ENCODE assay signal across 9 mouse cellular contexts in genomic region chr8:84647461-84647901, GRCm38 (mm10). TPM values are rescaled to one million over a fixed set of nuclear protein-coding genes. Genes with fewer than 3 reads are reported as not detected.
DNase-seq lines count a peak whose midpoint lies in the region; ATAC-seq and TF ChIP-seq lines count a peak whose summit lies in the region.
"Had no signal": no experiment of that assay in that cellular context is flagged by ENCODE, and none has a peak within 500 bp of the region (broad histone marks: within the 10 kb centered on the region; RNA-seq: fewer than 3 reads in every experiment).

No protein-coding gene starts in this region.

- H3K9me3 ChIP-seq in hindbrain, embryonic 15.5 days, result no peaks in the 10 kb centered on the region
- no peaks in the 10 kb centered on the region for H3K9me3 ChIP-seq in lung, postnatal 0 days (ENCODE audit: low read length)

- 2% methylated on average over 14 of the region's 14 CpGs for WGBS in hindbrain, embryonic 15.5 days
- 4% methylated on average over 14 of the region's 14 CpGs for WGBS in lung, postnatal 0 days
- 8% methylated on average over 14 of the region's 14 CpGs for WGBS in cerebellum, adult 2 months

- TF ChIP-seq CTCF in gastrocnemius, adult 2 months (IDR thresholded peaks at IDR 0.05), result no peak
- peak; percentile 38 for TF ChIP-seq CTCF in lung, postnatal 0 days (IDR thresholded peaks at IDR 0.05)
- no peak for TF ChIP-seq CTCF in cerebellum, adult 2 months (IDR thresholded peaks at IDR 0.05; ENCODE audit: borderline replicate concordance, insufficient read depth, low read depth, low read length)

- ATAC-seq in hindbrain, embryonic 15.5 days (ENCODE audit: low FRiP score, low read depth), result peak; percentile 76
- peak; percentile 87 for ATAC-seq in lung, postnatal 0 days
- no peak for ATAC-seq in CD4-positive, CD25-positive, alpha-beta regulatory T cell, adult 4 months

- DNase-seq in gastrocnemius, adult 2 months, result peak; percentile 16
- DNase-seq in gastrocnemius, postnatal 10 days, result no peak
- peak; percentile 87 for DNase-seq in embryo, embryonic 9.5 days (ENCODE audit: extremely low spot score)
- DNase-seq in lung, postnatal 0 days (ENCODE audit: low spot score), result peak; percentile 72
- DNase-seq in cerebellum, adult 2 months, result no peak
- no peak for DNase-seq in frontal cortex, postnatal 36 days (ENCODE audit: low spot score in 2 of 2)

- peak overlapping the region; percentile 30; the same call in 1 of the 2 replicates for H3K9ac ChIP-seq in hindbrain, embryonic 15.5 days
- H3K9ac ChIP-seq in lung, postnatal 0 days (replicated peaks; ENCODE audit: low read depth), result no peak overlapping the region

- intact Hi-C loops in gastrocnemius, adult 2 months (cut with DNase I), result no loop called here

- H3K36me3 ChIP-seq in hindbrain, embryonic 15.5 days, result no peaks in the 10 kb centered on the region
- no peaks in the 10 kb centered on the region for H3K36me3 ChIP-seq in lung, postnatal 0 days (ENCODE audit: insufficient read depth, low read length)

- peaks cover 11% of the 10 kb centered on the region for H3K4me1 ChIP-seq in hindbrain, embryonic 15.5 days (replicated peaks)
- H3K4me1 ChIP-seq in lung, postnatal 0 days (ENCODE audit: insufficient read depth, low read depth, low read length), result no peaks in the 10 kb centered on the region
- H3K4me1 ChIP-seq in cerebellum, adult 2 months (ENCODE audit: control insufficient read depth, insufficient read depth, low read length), result peaks cover 5% of the 10 kb centered on the region

- no peaks in the 10 kb centered on the region for H3K27me3 ChIP-seq in hindbrain, embryonic 15.5 days
- H3K27me3 ChIP-seq in lung, postnatal 0 days (replicated peaks; ENCODE audit: insufficient read depth, low read length), result no peaks in the 10 kb centered on the region
- H3K27me3 ChIP-seq in cerebellum, adult 2 months (ENCODE audit: control insufficient read depth, insufficient read depth, low read length), result no peaks in the 10 kb centered on the region

- H3K4me3 ChIP-seq in gastrocnemius, adult 2 months, result no peak overlapping the region
- peak overlapping the region; percentile 30 for H3K4me3 ChIP-seq in hindbrain, embryonic 15.5 days
- no peak overlapping the region; the same call in 1 of the 2 replicates for H3K4me3 ChIP-seq in lung, postnatal 0 days (ENCODE audit: low read depth, low read length)
- H3K4me3 ChIP-seq in cerebellum, adult 2 months (replicated peaks; ENCODE audit: insufficient read depth, low read depth, low read length), result no peak overlapping the region
- H3K4me3 ChIP-seq: erythroblast, embryonic 14.5 days had no signal

- no peak overlapping the region for H3K27ac ChIP-seq in gastrocnemius, adult 2 months
- H3K27ac ChIP-seq in hindbrain, embryonic 15.5 days (replicated peaks), result 0 out of 2 replicates have a peak overlapping the region, but pooled peaks have one; percentile 3
- H3K27ac ChIP-seq in lung, postnatal 0 days (ENCODE audit: low read length), result no peak overlapping the region
- H3K27ac ChIP-seq in cerebellum, adult 2 months (ENCODE audit: insufficient read depth, low read length), result no peak overlapping the region

- H3K4me2 ChIP-seq in hindbrain, embryonic 15.5 days, result peak overlapping the region; percentile 58
- H3K4me2 ChIP-seq in lung, postnatal 0 days (replicated peaks; ENCODE audit: low read depth, low read length), result peak overlapping the region; percentile 32

- no peak for TF ChIP-seq POLR2A in cerebellum, adult 2 months (IDR thresholded peaks at IDR 0.05; ENCODE audit: borderline replicate concordance, insufficient read depth, low read length)

- no peak; the same call in 1 of the 2 replicates for TF ChIP-seq EP300 in lung, postnatal 0 days (IDR thresholded peaks at IDR 0.05)

RNA-seq across cellular contexts. Expression of gene Ier2, which starts 15.2 kb away (rescaled TPM):
- 1 to 10 TPM; 5.9 to 6.5 TPM for total RNA-seq in gastrocnemius, adult 2 months (2021)
- total RNA-seq in gastrocnemius, postnatal 10 days (2021), result 10 to 100 TPM; 10.9 to 17.6 TPM
- polyA plus RNA-seq in hindbrain, embryonic 15.5 days (2015; fragmentation: Nextera tagmentation; extraction: Ambion mirVana), result 18.8 and 24.5 TPM in 2 replicates
- polyA plus RNA-seq in lung, postnatal 0 days (2015; fragmentation: Nextera tagmentation; extraction: Ambion mirVana), result 113 and 140 TPM in 2 replicates
- polyA plus RNA-seq in CD4-positive, CD25-positive, alpha-beta regulatory T cell, adult 4 months (2017; shearing (Covaris generic)), result 10 to 100 TPM; 39.5 to 42.6 TPM
- 13.9 and 15.1 TPM in 2 replicates for polyA plus RNA-seq in cerebellum, adult 2 months (2012; rRNA removed)

RNA-seq across cellular contexts. Expression of gene Trmt1, which starts 38.6 kb away (rescaled TPM):
- 10 to 100 TPM; 45.6 to 57.5 TPM for total RNA-seq in gastrocnemius, adult 2 months (2021)
- 10 to 100 TPM; 33.7 to 43.9 TPM for total RNA-seq in gastrocnemius, postnatal 10 days (2021)
- polyA plus RNA-seq in hindbrain, embryonic 15.5 days (2015; fragmentation: Nextera tagmentation; extraction: Ambion mirVana), result 62.5 and 65.9 TPM in 2 replicates
- 38.4 and 43.4 TPM in 2 replicates for polyA plus RNA-seq in lung, postnatal 0 days (2015; fragmentation: Nextera tagmentation; extraction: Ambion mirVana)
- 10 to 100 TPM; 45.0 to 60.3 TPM for polyA plus RNA-seq in CD4-positive, CD25-positive, alpha-beta regulatory T cell, adult 4 months (2017; shearing (Covaris generic))
- polyA plus RNA-seq in cerebellum, adult 2 months (2012; rRNA removed), result 144 and 148 TPM in 2 replicates

RNA-seq across cellular contexts. Expression of gene Nacc1, which starts 40.2 kb away (rescaled TPM):
- 10 to 100 TPM; 18.7 to 24.3 TPM for total RNA-seq in gastrocnemius, adult 2 months (2021)
- total RNA-seq in gastrocnemius, postnatal 10 days (2021), result 10 to 100 TPM; 38.2 to 39.1 TPM
- polyA plus RNA-seq in hindbrain, embryonic 15.5 days (2015; fragmentation: Nextera tagmentation; extraction: Ambion mirVana), result 13.6 and 16.1 TPM in 2 replicates
- 7.1 and 7.4 TPM in 2 replicates for polyA plus RNA-seq in lung, postnatal 0 days (2015; fragmentation: Nextera tagmentation; extraction: Ambion mirVana)
- polyA plus RNA-seq in CD4-positive, CD25-positive, alpha-beta regulatory T cell, adult 4 months (2017; shearing (Covaris generic)), result 1 to 10 TPM; 8.1 to 9.1 TPM
- polyA plus RNA-seq in cerebellum, adult 2 months (2012; rRNA removed), result 91.0 and 93.9 TPM in 2 replicates

RNA-seq across cellular contexts. Expression of gene Lyl1, which starts 53.8 kb away (rescaled TPM):
- total RNA-seq in gastrocnemius, adult 2 months (2021), result 1 to 10 TPM; 1.1 to 1.3 TPM
- 1 to 10 TPM; 3.3 to 5.4 TPM for total RNA-seq in gastrocnemius, postnatal 10 days (2021)
- 3.1 and 3.6 TPM in 2 replicates for polyA plus RNA-seq in hindbrain, embryonic 15.5 days (2015; fragmentation: Nextera tagmentation; extraction: Ambion mirVana)
- polyA plus RNA-seq in lung, postnatal 0 days (2015; fragmentation: Nextera tagmentation; extraction: Ambion mirVana), result 11.6 and 13.9 TPM in 2 replicates
- 1 to 10 TPM; 2.0 to 2.6 TPM for polyA plus RNA-seq in CD4-positive, CD25-positive, alpha-beta regulatory T cell, adult 4 months (2017; shearing (Covaris generic))
- polyA plus RNA-seq in cerebellum, adult 2 months (2012; rRNA removed), result 1.7 TPM in 2 replicates

Comparison
In these comparisons a context has a peak if more than half of its experiments do, and no peak if none do; other contexts are left out.
1. DNase-seq: peak in gastrocnemius, adult 2 months (single experiment), embryo, embryonic 9.5 days (single experiment) and lung, postnatal 0 days (single experiment); none in gastrocnemius, postnatal 10 days (single experiment), cerebellum, adult 2 months (0 of 2) and frontal cortex, postnatal 36 days (0 of 2).